Mouse (Mus musculus) lung, adult 2 months (tissue): ENCODE measurements at regions not wholly inside any gene's neighbourhood (a gene's known extent, or its start where the extent isn't known, plus 50 kb on each side); places are given as distances from the start of the nearest gene placed in this dataset.

Experiments
- CTCF ChIP-seq: fragments of 200-500 bp; IDR thresholded peaks from 2 replicates; pipeline ENCODE4 v1.5.1; 2011; ENCODE audit warnings: mild to moderate bottlenecking, low read length, control low read depth; ENCODE audit not compliant: insufficient read depth
- POLR2A ChIP-seq: fragments of 200-500 bp; IDR thresholded peaks from 2 replicates; pipeline ENCODE4 v1.6.1; 2011; ENCODE audit warnings: low read depth, mild to moderate bottlenecking, control low read depth, low read length, borderline replicate concordance; ENCODE audit errors: extremely low read depth

- TF ChIP-seq CTCF (no peak), POLR2A (no peak)
Observed at GRCm38 (mm10) chr12:13159346-13160055, 89.5 kb downstream of the Ddx1 start.
